Mouse (Mus musculus) megakaryocyte, adult 5-6 weeks (primary cell): ENCODE measurements around the gene Sh2b2. TPM values are rescaled to one million over a fixed set of nuclear protein-coding genes. Genes with fewer than 3 reads are reported as not detected.

Experiments
- ATAC-seq: 2 replicates; pipeline ENCODE4 v1.8.0; 2016; ENCODE audit warnings: mild to moderate bottlenecking, inconsistent platforms; ENCODE audit not compliant: poor library complexity, severe bottlenecking
- total RNA-seq, 2 experiments: library from RNA; stranded (forward) in 1 of 2; stranded (reverse) in 1 of 2; fragments of 153-499, 151-499 nt in 1 of 2; fragments of 221-1000, 200-1000 nt in 1 of 2; gene quantifications; 2 replicates each; pipeline versions ENCODE4 v1.2.3 to v1.2.4; 2015 to 2017

Gene Sh2b2
- total RNA-seq (2015) (28.7 and 32.9 TPM in 2 replicates), total RNA-seq (2017) (13.3 and 15.1 TPM in 2 replicates)

GRCm38 (mm10) chr5:136246452-136246838 lies at the start of gene Sh2b2:
TSS of gene Sh2b2 (minus strand) at chr5:136246556.
- peak; percentile 58 for ATAC-seq

- ATAC-seq, result no peak
Observed at GRCm38 (mm10) chr5:136292971-136293418, 46.6 kb upstream of the Sh2b2 start.

- no peak for ATAC-seq
Observed at GRCm38 (mm10) chr5:136292361-136292760, 46.0 kb upstream of the Sh2b2 start.

- ATAC-seq, result no peak
Observed at GRCm38 (mm10) chr5:136291562-136291961, 45.2 kb upstream of the Sh2b2 start.

- no peak for ATAC-seq
Observed at GRCm38 (mm10) chr5:136289776-136290175, 43.4 kb upstream of the Sh2b2 start.

GRCm38 (mm10) chr5:136288351-136289081 lies 42.2 kb upstream of the Sh2b2 start:
- no peak for ATAC-seq

GRCm38 (mm10) chr5:136286566-136286965 lies 40.2 kb upstream of the Sh2b2 start:
- ATAC-seq, result peak; percentile 49

- no peak for ATAC-seq
Observed at GRCm38 (mm10) chr5:136285106-136285505, 38.8 kb upstream of the Sh2b2 start.

- no peak for ATAC-seq
Observed at GRCm38 (mm10) chr5:136281351-136281750, 35.0 kb upstream of the Sh2b2 start.

GRCm38 (mm10) chr5:136274739-136275138 lies 28.4 kb upstream of the Sh2b2 start:
- no peak for ATAC-seq

- ATAC-seq, result no peak
Observed at GRCm38 (mm10) chr5:136269937-136270336, 23.6 kb upstream of the Sh2b2 start.

- ATAC-seq, result no peak
Observed at GRCm38 (mm10) chr5:136266077-136266476, 19.7 kb upstream of the Sh2b2 start.

GRCm38 (mm10) chr5:136263342-136263741 lies 17.0 kb upstream of the Sh2b2 start:
- no peak for ATAC-seq

GRCm38 (mm10) chr5:136258919-136259318 lies 12.6 kb upstream of the Sh2b2 start:
- ATAC-seq, result peak; percentile 63

GRCm38 (mm10) chr5:136252899-136253298 lies 6.5 kb upstream of the Sh2b2 start:
- ATAC-seq, result peak; percentile 83

GRCm38 (mm10) chr5:136251004-136251403 lies 4.6 kb upstream of the Sh2b2 start:
- ATAC-seq, result peak; percentile 34; the same call in 1 of the 2 replicates

- ATAC-seq, result no peak
Observed at GRCm38 (mm10) chr5:136248441-136248840, 2.1 kb upstream of the Sh2b2 start.

GRCm38 (mm10) chr5:136245541-136246451 lies 560 bp downstream of the Sh2b2 start:
- no peak for ATAC-seq

- peak; percentile 63 for ATAC-seq
Observed at GRCm38 (mm10) chr5:136244762-136245540, 1.4 kb downstream of the Sh2b2 start.

- ATAC-seq, result peak; percentile 9; the same call in 1 of the 2 replicates
Observed at GRCm38 (mm10) chr5:136243851-136244761, 2.2 kb downstream of the Sh2b2 start.
